Mouse (Mus musculus): ENCODE results near the gene Dad1.

- TF ChIP-seq CTCF (IDR thresholded peaks at IDR 0.05; ENCODE audit: control insufficient read depth, insufficient read depth, insufficient replicate concordance, low read depth, low read length), result no peak
- no peak for TF ChIP-seq POLR2A (IDR thresholded peaks at IDR 0.05; ENCODE audit: control insufficient read depth, low read depth, low read length)
Measured at GRCm38 (mm10) chr14:54233559-54234143, 20.3 kb downstream of the Dad1 start.
